Mouse (Mus musculus) liver, adult 2 months (tissue): ENCODE results near the gene St14. TPM values are rescaled to one million over a fixed set of nuclear protein-coding genes. Genes with fewer than 3 reads are reported as not detected.

Experiments used
- DNase-seq: peaks from one replicate; pipeline ENCODE4 v3.0.0-alpha.2; 2011; ENCODE audit warnings: low read depth, low spot score; ENCODE audit errors: extremely low read depth
- H3K27ac ChIP-seq: fragments of 200-500 bp; replicated peaks from 2 replicates; pipeline ENCODE4 v1.5.1; 2012; ENCODE audit warnings: low read depth, mild to moderate bottlenecking, control low read depth, inconsistent platforms, low read length; ENCODE audit not compliant: insufficient read depth
- H3K27me3 ChIP-seq: fragments of 200-500 bp; 2 replicates; pipeline ENCODE4 v1.6.1; 2012; ENCODE audit warnings: mild to moderate bottlenecking, moderate library complexity, low read length, inconsistent platforms; ENCODE audit not compliant: control insufficient read depth, insufficient read depth
- H3K36me3 ChIP-seq: fragments of 200-500 bp; 2 replicates; pipeline ENCODE4 v1.6.1; 2012; ENCODE audit warnings: low read length, inconsistent platforms; ENCODE audit not compliant: control insufficient read depth, insufficient read depth
- H3K4me1 ChIP-seq: fragments of 200-500 bp; 2 replicates; pipeline ENCODE4 v1.6.1; 2011; ENCODE audit warnings: low read length; ENCODE audit not compliant: control insufficient read depth, insufficient read depth
- H3K4me3 ChIP-seq: fragments of 200-500 bp; 2 replicates; pipeline ENCODE4 v1.5.1; 2011; ENCODE audit warnings: low read depth, mild to moderate bottlenecking, control low read depth, low read length, moderate library complexity; ENCODE audit not compliant: insufficient read depth
- H3K79me2 ChIP-seq: fragments of 200-500 bp; 2 replicates; pipeline ENCODE4 v1.6.1; 2012; ENCODE audit warnings: inconsistent platforms, mild to moderate bottlenecking, low read length, moderate library complexity; ENCODE audit not compliant: control insufficient read depth, insufficient read depth
- H3K9ac ChIP-seq: fragments of 200-500 bp; 2 replicates; pipeline ENCODE4 v1.6.1; 2012; ENCODE audit warnings: low read depth, mild to moderate bottlenecking, control low read depth, inconsistent platforms, low read length
- CTCF ChIP-seq: fragments of 200-500 bp; IDR thresholded peaks from 2 replicates; pipeline ENCODE4 v1.5.1; 2011; ENCODE audit warnings: low read depth, low read length, control low read depth
- POLR2A ChIP-seq: fragments of 200-500 bp; IDR thresholded peaks from 2 replicates; pipeline ENCODE4 v1.6.1; 2011; ENCODE audit warnings: low read length, control low read depth; ENCODE audit not compliant: insufficient read depth; ENCODE audit errors: extremely low read depth
- WGBS: fragments of 180-500 bp; shearing (Covaris S2); methylation state at CpG from one replicate; pipeline ENCODE4 v1.1.7; 2018; 5-methylcytosine and 5-hydroxymethylcytosine counted together
- polyA plus RNA-seq: library from polyadenylated mRNA; depleted of rRNA; stranded (reverse); fragments of >200 nt; gene quantifications from 2 replicates; pipeline ENCODE4 v1.2.3, GENCODE M21; 2012
- total RNA-seq: library from RNA; depleted of rRNA; stranded (reverse); fragments of >200 nt; gene quantifications from 2 replicates; pipeline ENCODE4 v1.2.3, GENCODE M21; 2014

St14 gene
- total and polyA plus RNA-seq, 2 experiments: 0.31 to 0.46 TPM

GRCm38 (mm10) chr9:31156594-31156993 lies 24.9 kb upstream of the St14 start:
- peaks cover 79% of the 10 kb centered on the region for H3K36me3 ChIP-seq
- DNase-seq: no peak
- TF ChIP-seq POLR2A (no peak), CTCF (no peak)
- no peak overlapping the region for H3K9ac ChIP-seq
- no peaks in the 10 kb centered on the region for H3K27me3 ChIP-seq
- no peak overlapping the region for H3K27ac ChIP-seq
- WGBS: 90% methylated on average over 8 of the region's 8 CpGs
- H3K79me2 ChIP-seq: no peaks in the 10 kb centered on the region
- H3K4me1 ChIP-seq: no peaks in the 10 kb centered on the region
- no peak overlapping the region for H3K4me3 ChIP-seq

- WGBS: 68% methylated on average over 2 of the region's 2 CpGs
- Histone ChIP-seq H3K4me3 (no peak overlapping the region), H3K36me3 (peaks cover 51% of the 10 kb centered on the region), H3K79me2 (no peaks in the 10 kb centered on the region), H3K27me3 (no peaks in the 10 kb centered on the region), H3K27ac (no peak overlapping the region), H3K4me1 (no peaks in the 10 kb centered on the region), H3K9ac (no peak overlapping the region)
- TF ChIP-seq CTCF (peak; percentile 48; the same call in 1 of the 2 replicates), POLR2A (no peak)
- peak; percentile 38 for DNase-seq
These were observed 19.4 kb upstream of the St14 start for GRCm38 (mm10) chr9:31151050-31151449.

- Histone ChIP-seq H3K79me2 (no peaks in the 10 kb centered on the region), H3K27me3 (no peaks in the 10 kb centered on the region), H3K4me3 (no peak overlapping the region), H3K27ac (no peak overlapping the region), H3K9ac (no peak overlapping the region), H3K36me3 (peaks cover 25% of the 10 kb centered on the region), H3K4me1 (peaks cover 12% of the 10 kb centered on the region)
- 94% methylated on average over 7 of the region's 7 CpGs for WGBS
- TF ChIP-seq POLR2A (no peak), CTCF (no peak)
- no peak for DNase-seq
These were observed 16.5 kb upstream of the St14 start for GRCm38 (mm10) chr9:31148135-31148534.

GRCm38 (mm10) chr9:31145272-31145925 lies 13.7 kb upstream of the St14 start:
- peak overlapping the region; percentile 69 for H3K27ac ChIP-seq
- no peak for TF ChIP-seq CTCF
- TF ChIP-seq POLR2A: no peak
- DNase-seq: peak; percentile 92
- WGBS: 46% methylated on average over 7 of the region's 7 CpGs
- no peak overlapping the region for H3K9ac ChIP-seq
- H3K4me1 ChIP-seq: peaks cover 12% of the 10 kb centered on the region
- no peaks in the 10 kb centered on the region for H3K27me3 ChIP-seq
- H3K79me2 ChIP-seq: no peaks in the 10 kb centered on the region
- no peak overlapping the region for H3K4me3 ChIP-seq
- H3K36me3 ChIP-seq: peaks cover 15% of the 10 kb centered on the region

GRCm38 (mm10) chr9:31142924-31143323 lies 11.3 kb upstream of the St14 start:
- TF ChIP-seq CTCF: no peak
- TF ChIP-seq POLR2A: no peak
- no peaks in the 10 kb centered on the region; the same call in 1 of the 2 replicates for H3K36me3 ChIP-seq
- no peaks in the 10 kb centered on the region for H3K27me3 ChIP-seq
- H3K4me3 ChIP-seq: no peak overlapping the region
- H3K9ac ChIP-seq: no peak overlapping the region
- DNase-seq: no peak
- 88% methylated on average over 1 of the region's 1 CpGs for WGBS
- no peak overlapping the region for H3K27ac ChIP-seq
- H3K79me2 ChIP-seq: no peaks in the 10 kb centered on the region
- peaks cover 12% of the 10 kb centered on the region for H3K4me1 ChIP-seq

GRCm38 (mm10) chr9:31133131-31133530 lies 1.5 kb upstream of the St14 start:
- WGBS: 77% methylated on average over 5 of the region's 5 CpGs
- TF ChIP-seq CTCF (no peak), POLR2A (no peak)
- no peaks in the 10 kb centered on the region for H3K79me2 ChIP-seq

More at GRCm38 (mm10) chr9:31133131-31133530, 1.5 kb upstream of the St14 start:
- no peak overlapping the region for H3K4me3 ChIP-seq
- no peak for DNase-seq
- H3K27ac ChIP-seq: no peak overlapping the region
- no peaks in the 10 kb centered on the region for H3K36me3 ChIP-seq
- peaks cover 9% of the 10 kb centered on the region for H3K27me3 ChIP-seq
- H3K4me1 ChIP-seq: no peaks in the 10 kb centered on the region; the same call in 1 of the 2 replicates
- no peak overlapping the region for H3K9ac ChIP-seq
